Mouse (Mus musculus): ENCODE data around the gene Sgsh.
"Not testable (repeated sequence)": the region's sequence is repeated elsewhere in the genome, so short reads cannot be mapped to it uniquely, and the experiment has no call there.

Sgsh gene

GRCm38 (mm10) chr11:119355443-119356385 is at the start of gene Sgsh, which contains the start of gene Slc26a11:
TSS of gene Sgsh (minus strand) at chr11:119355536.
TSS of gene Slc26a11 (plus strand) at chr11:119355557.
- DNase-seq (ENCODE audit: extremely low spot score, low spot score), result peak; percentile 90

DNA sequence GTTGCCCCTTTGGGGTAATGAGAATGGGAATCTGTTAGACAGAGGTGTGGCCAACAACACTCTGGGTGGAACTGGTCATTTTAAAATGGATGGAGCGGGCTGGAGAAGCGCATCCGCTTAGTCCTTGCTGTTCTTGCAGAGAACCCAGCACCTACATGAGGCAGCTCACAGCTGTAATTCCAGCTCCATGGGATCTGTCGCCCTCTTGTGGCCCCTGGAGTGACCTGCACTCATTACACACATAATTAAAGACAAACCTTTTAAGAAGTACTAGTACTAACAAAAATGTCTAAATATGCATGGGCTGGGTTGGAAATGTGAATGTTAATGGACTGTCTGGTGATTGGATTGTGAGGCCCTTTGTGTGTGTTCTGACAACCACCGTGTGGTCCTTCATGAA is 49.3 kb upstream of the Sgsh start:
- DNase-seq (ENCODE audit: extremely low spot score, low spot score), result peak; percentile 40

DNA sequence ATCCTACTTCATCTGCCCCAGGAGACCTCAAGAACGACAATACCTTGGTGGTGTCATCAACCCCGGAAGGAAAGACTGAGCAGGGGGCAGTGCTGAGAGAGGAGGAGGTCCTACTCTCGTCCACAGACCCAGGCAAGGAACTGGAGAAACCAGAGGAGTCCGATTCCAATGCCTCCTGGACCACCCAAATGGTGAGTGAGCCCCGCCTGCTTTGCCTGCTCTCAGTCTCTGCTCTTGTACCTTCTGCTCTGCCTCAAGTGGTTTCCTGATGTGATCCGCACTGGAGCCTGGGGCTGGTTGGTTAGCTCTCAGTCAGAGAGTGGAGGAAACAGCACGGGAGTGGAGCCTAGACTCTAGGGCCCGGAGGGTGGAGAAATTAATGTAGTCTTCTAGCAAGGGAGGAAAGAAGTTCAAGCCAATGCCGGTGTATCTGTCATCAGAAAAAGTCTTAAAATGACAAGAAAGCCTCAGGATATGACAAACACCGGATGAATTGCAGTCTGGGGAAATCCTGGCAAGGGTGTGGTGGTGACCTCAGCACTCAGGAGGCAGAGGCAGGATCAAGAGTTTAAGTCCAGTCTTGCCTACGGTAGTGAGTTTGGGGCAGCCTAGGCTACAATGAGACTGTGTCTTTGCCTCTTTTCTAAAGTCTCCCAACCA is 47.3 kb upstream of the Sgsh start:
- DNase-seq (ENCODE audit: extremely low spot score, low spot score), result no peak

DNA sequence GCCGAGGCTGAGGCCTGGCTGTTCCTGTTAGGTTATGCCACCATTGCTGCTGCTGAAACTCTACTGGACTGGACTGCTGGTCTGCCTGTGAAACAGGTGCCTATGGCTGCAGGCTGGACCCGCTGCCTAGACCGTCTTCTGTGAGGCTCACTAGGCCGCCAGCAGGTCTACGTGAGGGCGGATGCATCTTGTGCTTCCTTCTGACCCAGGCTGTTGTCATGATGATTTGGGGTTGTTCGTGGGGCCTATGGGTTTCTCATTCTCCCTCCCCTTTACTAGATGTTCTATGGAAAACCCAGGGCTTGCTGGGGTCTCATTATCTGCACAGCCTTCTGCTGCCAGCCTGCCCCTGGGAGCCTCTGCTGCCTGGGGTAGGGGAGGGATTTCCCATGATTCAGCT is 41.1 kb upstream of the Sgsh start:
- no peak for DNase-seq (ENCODE audit: extremely low spot score, low spot score)

- no peak for DNase-seq (ENCODE audit: extremely low spot score, low spot score)
These were observed 40.6 kb upstream of the Sgsh start for GRCm38 (mm10) chr11:119395931-119396330.

DNA sequence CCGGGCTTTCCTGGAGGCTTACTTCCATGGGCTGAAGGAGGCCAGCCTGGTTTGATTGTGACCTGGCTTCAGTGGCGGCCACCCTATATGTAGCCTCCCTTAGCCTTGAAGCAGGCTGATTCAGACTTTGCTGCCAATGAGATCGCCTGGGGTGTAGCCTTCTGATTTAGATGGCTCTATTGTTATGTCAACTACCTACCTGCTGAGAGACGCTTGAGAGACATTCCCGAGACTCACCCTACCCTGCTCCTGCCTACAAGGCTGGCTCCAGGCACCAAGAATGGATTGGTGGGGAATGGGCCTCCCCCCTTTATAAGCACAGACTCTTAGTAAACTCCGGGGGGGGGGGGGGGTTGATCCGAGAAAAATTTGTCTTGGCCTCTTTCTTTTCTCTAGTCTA is 40.1 kb upstream of the Sgsh start:
- DNase-seq (ENCODE audit: extremely low spot score, low spot score), result no peak

GRCm38 (mm10) chr11:119394210-119394609 is 38.9 kb upstream of the Sgsh start:
- DNase-seq (ENCODE audit: extremely low spot score, low spot score), result no peak

- no peak for DNase-seq (ENCODE audit: extremely low spot score, low spot score)
These were observed 38.1 kb upstream of the Sgsh start for GRCm38 (mm10) chr11:119393483-119393804.

DNA sequence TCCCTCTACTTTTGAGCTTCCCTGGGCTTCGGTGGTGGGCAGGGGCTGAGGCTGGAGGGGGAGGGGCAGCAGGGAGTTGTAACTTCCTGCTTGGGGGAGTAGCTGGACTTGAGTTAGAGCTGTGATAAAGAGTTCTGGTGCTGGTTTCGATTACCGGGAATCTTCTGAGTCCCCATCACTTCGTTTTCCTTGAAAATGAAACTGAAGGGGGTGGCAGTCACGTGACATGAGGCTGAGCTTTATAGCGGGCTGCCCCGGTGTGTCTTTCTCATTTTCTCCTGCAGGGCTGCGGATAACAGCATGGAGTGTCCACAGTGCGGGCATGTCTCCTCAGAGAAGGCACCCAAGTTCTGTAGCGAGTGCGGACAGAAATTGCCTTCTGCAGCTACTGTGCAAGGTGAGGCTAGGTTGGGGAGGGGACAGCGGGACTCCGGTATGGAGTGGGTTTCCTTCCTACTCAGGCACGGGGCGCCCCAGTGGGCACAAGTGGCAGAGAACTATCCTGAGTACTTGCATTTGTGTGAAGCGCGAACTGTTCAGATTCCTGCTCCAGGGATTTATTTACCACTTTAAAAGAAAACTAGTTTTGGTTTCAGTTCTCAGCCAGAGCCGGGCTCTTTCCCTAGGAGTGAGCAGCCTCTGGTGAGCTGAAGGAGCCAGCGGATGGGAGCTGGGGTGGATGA is 37.6 kb upstream of the Sgsh start, which contains the start of gene Rnf213:
Gene Rnf213 (plus strand): TSS at position 301 of the 683 bp plus-strand sequence.
- DNase-seq (ENCODE audit: extremely low spot score, low spot score), result peak; percentile 66

DNA sequence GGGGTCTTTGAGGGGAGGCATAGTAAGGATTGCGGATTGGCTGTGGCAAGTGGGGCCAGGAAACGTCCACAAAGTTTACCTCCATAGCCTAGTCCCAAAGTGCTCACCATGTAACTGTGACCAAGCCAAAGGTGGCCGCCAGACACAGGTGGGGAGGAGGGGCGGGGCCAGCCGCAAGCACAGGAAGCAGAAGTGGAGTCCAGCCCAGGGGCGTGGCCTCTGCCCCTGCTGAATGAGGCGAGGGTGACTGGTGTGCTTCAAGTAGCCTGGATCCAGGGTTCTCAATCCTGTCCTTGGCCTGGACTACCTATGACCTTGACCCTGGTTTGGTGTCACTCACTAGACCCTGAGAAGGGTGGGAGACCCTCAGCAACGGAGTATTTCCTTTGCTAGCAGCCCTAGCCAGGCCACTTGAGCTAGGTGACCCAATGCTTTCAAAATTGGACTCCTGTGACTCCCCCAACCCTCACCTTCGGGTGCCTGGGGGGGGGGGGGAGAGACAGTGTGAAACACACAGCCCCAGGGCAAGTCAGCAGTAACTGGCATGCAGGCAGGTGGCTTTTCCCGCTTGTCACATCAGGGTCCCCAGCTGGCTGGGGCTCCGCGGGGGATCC is 36.8 kb upstream of the Sgsh start:
- DNase-seq (ENCODE audit: extremely low spot score, low spot score), result no peak

GRCm38 (mm10) chr11:119391386-119392000 is 36.2 kb upstream of the Sgsh start:
- DNase-seq (ENCODE audit: extremely low spot score, low spot score), result no peak

GRCm38 (mm10) chr11:119390271-119391231 is 35.2 kb upstream of the Sgsh start:
- peak; percentile 66 for DNase-seq (ENCODE audit: extremely low spot score, low spot score)

GRCm38 (mm10) chr11:119389851-119390270 is 34.5 kb upstream of the Sgsh start:
- DNase-seq (ENCODE audit: extremely low spot score, low spot score), result peak; percentile 80

DNA sequence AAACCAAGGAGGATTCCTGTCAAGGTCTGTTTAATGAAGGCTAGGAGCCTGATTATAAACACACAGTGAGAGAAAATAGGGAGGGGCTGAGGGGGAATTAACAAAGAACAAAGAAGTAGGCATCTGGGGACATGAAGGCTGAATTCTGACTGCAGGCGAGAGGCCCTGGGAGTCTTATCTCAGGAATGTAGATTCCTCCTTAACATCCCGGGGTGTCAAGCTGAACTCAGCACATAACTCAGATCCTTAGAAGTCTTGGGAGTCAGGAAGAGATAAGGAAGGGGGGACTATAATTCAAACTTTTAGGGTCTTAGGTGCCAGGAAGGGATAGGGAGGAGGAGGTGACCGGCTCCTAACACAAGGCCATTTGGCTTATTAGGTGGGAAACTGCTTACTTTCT is 31.9 kb upstream of the Sgsh start:
- not testable (repeated sequence) for DNase-seq (ENCODE audit: extremely low spot score, low spot score)

DNA sequence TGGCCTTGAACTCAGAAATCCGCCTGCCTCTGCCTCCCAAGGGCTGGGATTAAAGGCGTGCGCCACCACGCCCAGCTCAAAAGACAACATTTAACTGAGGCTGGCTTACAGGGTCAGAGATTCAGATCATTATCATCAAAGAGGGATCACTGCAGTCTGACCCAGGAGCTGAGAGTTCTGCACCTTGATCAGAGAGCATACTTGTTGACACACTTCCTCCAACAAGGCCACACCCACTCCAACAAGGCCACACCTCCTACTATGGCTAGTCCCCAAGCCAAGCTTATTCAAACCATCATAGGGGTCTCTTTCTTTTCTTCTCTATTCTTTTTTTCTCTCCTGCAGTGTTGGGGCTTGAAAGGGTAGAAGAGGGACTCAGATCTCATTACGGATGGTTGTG is 31.0 kb upstream of the Sgsh start:
- DNase-seq (ENCODE audit: extremely low spot score, low spot score), result no peak

- no peak for DNase-seq (ENCODE audit: extremely low spot score, low spot score)
These were observed 29.6 kb upstream of the Sgsh start for GRCm38 (mm10) chr11:119384904-119385303.

- no peak for DNase-seq (ENCODE audit: extremely low spot score, low spot score)
These were observed 27.1 kb upstream of the Sgsh start for GRCm38 (mm10) chr11:119382338-119382850.

- no peak for DNase-seq (ENCODE audit: extremely low spot score, low spot score)
These were observed 26.4 kb upstream of the Sgsh start for GRCm38 (mm10) chr11:119381631-119382337.

- no peak for DNase-seq (ENCODE audit: extremely low spot score, low spot score)
These were observed 23.2 kb upstream of the Sgsh start for GRCm38 (mm10) chr11:119378551-119378950.

All from neural tube, embryonic 10.5 days (tissue).